Comparison of ENCODE assay signal across 19 mouse cellular contexts in the genomic region with DNA sequence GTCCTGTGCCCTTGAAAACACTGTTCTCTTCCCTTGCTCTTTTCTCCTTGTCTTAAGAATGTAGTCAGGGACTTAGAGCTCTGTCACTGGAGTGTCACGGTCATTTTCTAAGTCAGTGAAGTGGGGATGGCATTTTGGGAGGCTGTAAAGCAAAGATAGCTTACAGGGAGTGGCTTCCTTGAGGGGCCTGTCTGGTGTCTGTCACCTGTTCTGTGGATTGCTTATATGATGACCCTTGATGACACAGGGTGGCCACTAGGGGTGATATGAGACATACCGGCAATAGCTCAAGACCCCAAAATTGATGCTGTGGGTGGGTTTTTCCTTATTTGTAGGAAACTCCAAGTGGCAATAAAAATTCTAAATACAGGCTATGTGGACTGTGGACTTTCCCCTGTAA.
DNase-seq lines count a peak whose midpoint lies in the region; ATAC-seq and TF ChIP-seq lines count a peak whose summit lies in the region.
"Had no signal": no experiment of that assay in that cellular context is flagged by ENCODE, and none has a peak within 500 bp of the region (broad histone marks: within the 10 kb centered on the region; RNA-seq: fewer than 3 reads in every experiment).

No protein-coding gene starts in this region.

- no peaks in the 10 kb centered on the region for H3K9me3 ChIP-seq in heart, embryonic 12.5 days (replicated peaks)
- H3K9me3 ChIP-seq in lung, postnatal 0 days (ENCODE audit: low read length), result no peaks in the 10 kb centered on the region
- H3K9me3 ChIP-seq: embryonic facial prominence, embryonic 12.5 days; limb, embryonic 15.5 days had no signal

- ATAC-seq in heart, embryonic 12.5 days (ENCODE audit: insufficient number of reproducible peaks, low FRiP score), result no peak
- no peak for ATAC-seq in lung, postnatal 0 days
- ATAC-seq in megakaryocyte-erythroid progenitor cell, adult 5-6 weeks (replicated peaks; ENCODE audit: low FRiP score, low TSS enrichment, poor library complexity, severe bottlenecking), result 0 out of 2 replicates have a peak, but pooled peaks have one; percentile 52

- no peak overlapping the region for H3K27ac ChIP-seq in heart, adult 2 months
- no peak overlapping the region for H3K27ac ChIP-seq in heart, embryonic 12.5 days (ENCODE audit: poor library complexity, severe bottlenecking)
- no peak overlapping the region for H3K27ac ChIP-seq in lung, postnatal 0 days (ENCODE audit: low read length)
- H3K27ac ChIP-seq: embryonic facial prominence, embryonic 12.5 days; hindbrain, embryonic 14.5 days; limb, embryonic 15.5 days had no signal

- no peaks in the 10 kb centered on the region for H3K4me1 ChIP-seq in heart, adult 2 months (ENCODE audit: control insufficient read depth, insufficient read depth, low read length)
- H3K4me1 ChIP-seq in heart, embryonic 12.5 days (replicated peaks), result no peaks in the 10 kb centered on the region
- H3K4me1 ChIP-seq in lung, postnatal 0 days (ENCODE audit: insufficient read depth, low read depth, low read length), result no peaks in the 10 kb centered on the region
- no peaks in the 10 kb centered on the region for H3K4me1 ChIP-seq in lung, adult 2 months (ENCODE audit: control insufficient read depth, insufficient read depth, low read length)
- H3K4me1 ChIP-seq: embryonic facial prominence, embryonic 12.5 days; limb, embryonic 15.5 days had no signal

- H3K36me3 ChIP-seq in heart, adult 2 months (ENCODE audit: control insufficient read depth, insufficient read depth, low read length), result no peaks in the 10 kb centered on the region
- no peaks in the 10 kb centered on the region for H3K36me3 ChIP-seq in heart, embryonic 12.5 days
- H3K36me3 ChIP-seq in lung, postnatal 0 days (ENCODE audit: insufficient read depth, low read length), result no peaks in the 10 kb centered on the region
- H3K36me3 ChIP-seq: embryonic facial prominence, embryonic 12.5 days; limb, embryonic 15.5 days had no signal

- H3K79me2 ChIP-seq in heart, adult 2 months (replicated peaks; ENCODE audit: control insufficient read depth, insufficient read depth, low read length), result no peaks in the 10 kb centered on the region

- intact Hi-C loops in heart, adult 2 months (cut with DNase I), result no loop called here

- H3K9ac ChIP-seq in heart, adult 2 months (ENCODE audit: low read depth, low read length), result no peak overlapping the region
- no peak overlapping the region for H3K9ac ChIP-seq in heart, embryonic 12.5 days
- H3K9ac ChIP-seq in lung, postnatal 0 days (replicated peaks; ENCODE audit: low read depth), result no peak overlapping the region
- H3K9ac ChIP-seq: embryonic facial prominence, embryonic 12.5 days; hindbrain, embryonic 14.5 days; limb, embryonic 15.5 days had no signal

- TF ChIP-seq POLR2A in heart, adult 2 months (IDR thresholded peaks at IDR 0.05; ENCODE audit: insufficient read depth, low read depth, low read length), result no peak
- TF ChIP-seq POLR2A in lung, adult 2 months (IDR thresholded peaks at IDR 0.05; ENCODE audit: borderline replicate concordance, extremely low read depth, low read depth, low read length), result no peak

- no peak for TF ChIP-seq EP300 in heart, adult 2 months (IDR thresholded peaks at IDR 0.05; ENCODE audit: insufficient read depth, low read depth, low read length)
- TF ChIP-seq EP300 in lung, postnatal 0 days (IDR thresholded peaks at IDR 0.05), result no peak

- H3K4me3 ChIP-seq in heart, adult 2 months, result no peak overlapping the region
- no peak overlapping the region for H3K4me3 ChIP-seq in heart, embryonic 12.5 days
- no peak overlapping the region for H3K4me3 ChIP-seq in lung, postnatal 0 days (ENCODE audit: low read depth, low read length)
- H3K4me3 ChIP-seq in lung, adult 2 months (replicated peaks; ENCODE audit: extremely low read depth, low read depth, low read length), result no peak overlapping the region
- H3K4me3 ChIP-seq: embryonic facial prominence, embryonic 12.5 days; limb, embryonic 15.5 days had no signal

- DNase-seq in heart, adult 2 months, result no peak
- no peak for DNase-seq in lung, postnatal 0 days (ENCODE audit: low spot score)
- no peak for DNase-seq in lung, adult 2 months
- peak; percentile 25 for DNase-seq in ES-CJ7 (ENCODE audit: low read depth, low spot score)
- DNase-seq in kidney, postnatal 25 days, result no peak
- DNase-seq in urinary bladder, postnatal 36 days (ENCODE audit: low spot score in 2 of 2), result no peak
- DNase-seq: adrenal gland, adult 8-10 months; B cell, adult 2 months; cerebellum, adult 18-20 months; gastrocnemius, postnatal 10 days; kidney, adult 18-20 months; kidney, postnatal 14 days; lung, adult 18-20 months; right cerebral cortex, postnatal 25 days had no signal

- 0 out of 2 replicates have a peak, but pooled peaks have one; percentile 5 for TF ChIP-seq CTCF in heart, adult 2 months (IDR thresholded peaks at IDR 0.05)
- 0 out of 2 replicates have a peak, but pooled peaks have one; percentile 27 for TF ChIP-seq CTCF in lung, postnatal 0 days (IDR thresholded peaks at IDR 0.05)
- no peak for TF ChIP-seq CTCF in lung, adult 2 months (IDR thresholded peaks at IDR 0.05; ENCODE audit: insufficient read depth, low read length)

- no peaks in the 10 kb centered on the region for H3K27me3 ChIP-seq in heart, adult 2 months (ENCODE audit: control insufficient read depth, insufficient read depth, low read length)
- no peaks in the 10 kb centered on the region for H3K27me3 ChIP-seq in heart, embryonic 12.5 days (replicated peaks)
- H3K27me3 ChIP-seq in lung, postnatal 0 days (replicated peaks; ENCODE audit: insufficient read depth, low read length), result no peaks in the 10 kb centered on the region
- H3K27me3 ChIP-seq: embryonic facial prominence, embryonic 12.5 days had no signal

- WGBS in heart, adult 2 months, result 64% methylated on average over 2 of the region's 2 CpGs
- WGBS in heart, embryonic 12.5 days, result 51% methylated on average over 2 of the region's 2 CpGs
- WGBS in lung, postnatal 0 days, result 69% methylated on average over 2 of the region's 2 CpGs
- 70% methylated on average over 2 of the region's 2 CpGs for WGBS in lung, adult 2 months

- H3K4me2 ChIP-seq in heart, embryonic 12.5 days, result no peak overlapping the region
- no peak overlapping the region for H3K4me2 ChIP-seq in lung, postnatal 0 days (replicated peaks; ENCODE audit: low read depth, low read length)
- H3K4me2 ChIP-seq: embryonic facial prominence, embryonic 12.5 days; hindbrain, embryonic 14.5 days; limb, embryonic 15.5 days had no signal
